Mouse (Mus musculus) small intestine, adult 2 months (tissue): ENCODE data around the gene Bicral.

Experiments used
- CTCF ChIP-seq: fragments of 200-500 bp; IDR thresholded peaks from 2 replicates; pipeline ENCODE4 v1.5.1; 2012; ENCODE audit warnings: low read depth, mild to moderate bottlenecking, control low read depth, inconsistent platforms, low read length, moderate library complexity, mixed read lengths; ENCODE audit not compliant: insufficient replicate concordance, insufficient read length; ENCODE audit errors: extremely low read depth
- POLR2A ChIP-seq: fragments of 200-500 bp; IDR thresholded peaks from 2 replicates; pipeline ENCODE4 v1.6.1; 2012; ENCODE audit warnings: low read depth, mild to moderate bottlenecking, control low read depth, inconsistent platforms, low read length, moderate library complexity

DNA sequence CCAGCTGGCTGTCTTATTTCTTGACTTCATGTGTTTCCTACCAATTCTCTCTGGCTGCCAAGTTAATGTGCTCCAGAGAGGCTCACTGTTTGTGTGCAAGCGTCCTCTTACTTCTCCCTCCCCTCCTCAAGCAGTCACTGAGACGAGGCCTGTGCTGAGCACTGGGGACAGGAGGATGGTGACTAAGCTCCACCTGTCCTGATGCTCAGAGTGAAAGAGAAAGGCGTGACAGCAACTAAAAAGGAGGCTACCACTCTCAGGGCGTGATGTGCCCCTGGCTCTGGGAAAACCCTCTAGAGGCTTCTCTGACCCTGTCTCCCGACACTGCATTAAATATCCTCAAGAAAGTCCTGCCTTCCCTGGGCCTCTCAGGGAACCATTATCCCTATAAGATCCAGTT, 109.0 kb downstream of the Bicral start:
- TF ChIP-seq POLR2A: no peak
- TF ChIP-seq CTCF: no peak
